Mouse (Mus musculus) MEL (cell line): ENCODE results near the gene Tpx2.

Experiments used
- CTCF ChIP-seq, 3 experiments: IDR thresholded peaks in 2 of 3; conservative IDR thresholded peaks in 1 of 3; 2 replicates each; pipeline ENCODE4 v1.5.1; 2011 to 2012; ENCODE audit warnings: low read length in 3 of 3, low read depth in 2 of 3, mild to moderate bottlenecking in 2 of 3, improper control_type of control experiment in 1 of 3, inconsistent platforms in 1 of 3, mixed read lengths in 1 of 3, moderate library complexity in 1 of 3; ENCODE audit not compliant: control insufficient read depth in 1 of 3, insufficient read depth in 1 of 3, poor library complexity in 1 of 3, severe bottlenecking in 1 of 3
- POLR2A ChIP-seq, 2 experiments: IDR thresholded peaks; 2 replicates each; pipeline ENCODE4 v1.6.1; 2011 to 2012; ENCODE audit warnings: low read length in 2 of 2, mild to moderate bottlenecking in 2 of 2, control low read depth in 1 of 2, improper control_type of control experiment in 1 of 2, low read depth in 1 of 2, moderate library complexity in 1 of 2; ENCODE audit not compliant: control insufficient read depth in 1 of 2, insufficient read depth in 1 of 2, poor library complexity in 1 of 2

DNA sequence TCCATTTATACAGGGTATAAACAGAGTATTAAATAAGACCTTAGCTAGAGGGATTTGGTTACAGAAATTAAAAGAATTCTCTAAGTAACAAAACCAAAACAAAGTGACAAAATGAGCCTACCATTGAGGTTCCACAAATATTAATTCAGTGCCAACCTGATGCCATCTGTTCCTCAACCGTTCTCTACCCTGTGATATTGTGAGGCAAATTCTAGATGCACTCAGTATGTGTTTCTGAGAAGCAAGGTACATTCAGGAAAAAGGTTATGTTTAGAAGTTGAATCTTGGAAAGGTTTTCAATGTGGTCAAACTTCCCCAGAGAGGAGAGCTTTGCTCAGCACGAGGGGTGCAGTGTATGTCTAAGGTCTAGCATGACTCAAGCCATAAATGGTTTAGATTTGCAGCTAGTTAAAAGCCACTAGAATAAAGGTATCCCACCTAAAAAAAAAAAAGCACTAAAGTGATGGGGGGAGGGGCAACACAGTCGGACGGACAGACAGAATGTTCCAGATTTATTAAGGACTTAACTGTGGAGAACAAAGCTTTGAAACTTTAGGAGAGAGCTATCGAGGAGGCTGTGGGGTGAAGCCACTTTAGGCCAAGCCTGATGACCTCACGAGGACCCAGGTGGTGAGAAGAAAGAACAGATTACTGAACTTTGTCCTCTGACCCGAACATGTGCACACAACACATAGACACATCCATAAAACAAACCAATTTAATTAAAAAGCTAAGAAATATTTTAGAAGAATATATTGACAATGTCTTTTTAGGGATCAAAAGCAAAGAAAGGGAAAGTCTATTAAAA lies 47.6 kb upstream of the Tpx2 start:
- no peak for TF ChIP-seq CTCF (IDR thresholded peaks at IDR 0.05 in 2 of 3, conservative IDR thresholded peaks at IDR 0.05 in 1 of 3; ENCODE audit: control insufficient read depth in 1 of 3, insufficient read depth in 1 of 3, low read depth in 2 of 3, low read length in 3 of 3, poor library complexity in 1 of 3, severe bottlenecking in 1 of 3)
- TF ChIP-seq POLR2A (IDR thresholded peaks at IDR 0.05; ENCODE audit: control insufficient read depth in 1 of 2, insufficient read depth in 1 of 2, low read depth in 1 of 2, low read length in 2 of 2, poor library complexity in 1 of 2) = no peak
